Mouse (Mus musculus): ENCODE results near the gene Arid1b.

Arid1b gene

DNA sequence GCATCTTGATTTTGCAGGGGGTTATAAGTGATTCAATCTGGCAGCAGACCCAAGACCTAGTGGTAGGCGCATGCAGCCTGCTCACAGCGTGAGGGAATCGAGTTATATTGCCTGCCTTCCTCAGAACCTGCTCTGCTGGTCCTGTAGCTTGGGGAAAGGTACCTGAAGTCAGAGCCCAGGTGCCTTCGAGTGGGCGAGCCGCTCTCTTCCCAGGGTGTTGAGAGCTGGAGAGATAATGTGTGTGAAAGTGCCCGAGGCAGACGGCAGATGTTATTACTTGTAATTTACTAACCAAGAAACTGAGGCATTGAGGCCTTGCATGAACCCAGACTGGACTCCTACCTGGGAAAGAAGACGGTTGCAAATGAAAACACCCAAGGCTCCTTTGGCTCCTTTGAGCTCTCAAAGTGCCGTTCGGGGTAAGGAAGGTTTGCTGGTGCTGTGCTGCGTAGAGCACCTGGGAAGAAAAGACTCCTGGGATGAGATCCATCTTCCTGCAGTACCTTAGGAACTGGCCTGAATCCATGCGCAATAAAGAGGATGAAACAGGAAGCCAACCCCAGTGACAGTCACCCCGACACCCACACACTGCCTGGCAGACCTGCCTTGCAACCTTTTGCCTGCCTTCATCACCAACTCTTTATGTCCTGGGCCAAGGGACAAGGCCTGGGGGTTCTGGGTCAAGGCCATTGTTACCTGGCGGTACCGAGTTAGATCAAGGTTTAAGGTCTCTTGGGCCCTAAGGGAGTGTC, 401.5 kb downstream of the Arid1b start:
- DNase-seq (ENCODE audit: low read depth), result no peak

DNA sequence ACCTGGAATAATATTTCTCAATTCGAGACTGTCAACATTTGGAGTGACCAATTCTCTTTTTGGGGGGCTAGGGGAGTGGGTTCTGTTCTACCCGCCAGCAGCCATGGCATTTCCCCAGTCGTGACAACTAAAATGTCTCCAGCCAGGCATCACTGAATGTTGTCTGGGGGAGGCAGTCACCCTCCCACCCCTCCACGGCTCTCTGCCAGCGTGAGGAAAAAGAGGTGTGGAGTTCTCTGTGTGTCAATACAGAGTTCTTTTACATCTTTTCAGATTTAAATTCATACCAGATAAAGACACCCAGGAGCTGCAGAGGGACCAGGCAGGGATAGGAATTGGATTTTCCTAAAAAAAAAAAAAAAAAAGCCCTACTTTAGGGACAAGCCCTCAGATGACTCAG, 402.1 kb downstream of the Arid1b start:
- DNase-seq (ENCODE audit: low read depth), result no peak
